Mouse (Mus musculus) CH12.LX (cell line): ENCODE results near the gene Rasgrf2. TPM values are rescaled to one million over a fixed set of nuclear protein-coding genes. Genes with fewer than 3 reads are reported as not detected.

Experiments
- DNase-seq: peaks from one replicate; pipeline ENCODE4 v3.0.0-alpha.2; 2013; ENCODE audit errors: extremely low read depth
- H3K27ac ChIP-seq: 2 replicates; pipeline ENCODE4 v1.5.1; 2012; ENCODE audit warnings: low read depth, mild to moderate bottlenecking, control low read depth, moderate library complexity; ENCODE audit not compliant: insufficient read depth
- H3K27me3 ChIP-seq: replicated peaks from 2 replicates; pipeline ENCODE3; 2012; ENCODE audit warnings: inconsistent platforms
- H3K36me3 ChIP-seq, 2 experiments: replicated peaks in 1 of 2; 2 replicates each; pipeline versions ENCODE3 to v1.6.1; 2012; ENCODE audit warnings: inconsistent platforms in 1 of 2, low read length in 1 of 2, mild to moderate bottlenecking in 1 of 2, mixed read lengths in 1 of 2, moderate library complexity in 1 of 2; ENCODE audit not compliant: control insufficient read depth in 1 of 2, insufficient read depth in 1 of 2
- H3K4me1 ChIP-seq, 2 experiments: 2 replicates each; pipeline ENCODE4 v1.6.1; 2012; ENCODE audit warnings: inconsistent platforms in 1 of 2, moderate library complexity in 1 of 2; ENCODE audit not compliant: insufficient read depth in 2 of 2, control insufficient read depth in 1 of 2
- H3K4me2 ChIP-seq: 2 replicates; pipeline ENCODE4 v1.6.1; 2012; ENCODE audit warnings: low read depth, mild to moderate bottlenecking, control low read depth; ENCODE audit not compliant: poor library complexity, insufficient read depth, severe bottlenecking
- H3K4me3 ChIP-seq, 3 experiments: fragments of 150-350 bp in 1 of 3; sonication (generic) in 1 of 3; replicated peaks in 1 of 3; 2 replicates each; pipeline versions ENCODE3 to v1.5.1; 2011 to 2012; ENCODE audit warnings: low read depth in 2 of 3, low read length in 2 of 3, mild to moderate bottlenecking in 2 of 3, moderate library complexity in 2 of 3, control low read depth in 1 of 3, improper control_type of control experiment in 1 of 3, inconsistent platforms in 1 of 3, mixed read lengths in 1 of 3; ENCODE audit not compliant: poor library complexity in 1 of 3
- H3K79me2 ChIP-seq: replicated peaks from 2 replicates; pipeline ENCODE4 v1.6.1; 2012; ENCODE audit warnings: mild to moderate bottlenecking, moderate library complexity; ENCODE audit not compliant: control insufficient read depth, poor library complexity, insufficient read depth, severe bottlenecking; ENCODE audit errors: extremely low read depth
- H3K9ac ChIP-seq: 2 replicates; pipeline ENCODE4 v1.6.1; 2012; ENCODE audit warnings: low read depth, mild to moderate bottlenecking, control low read depth, moderate library complexity; ENCODE audit not compliant: insufficient read depth
- H3K9me3 ChIP-seq: replicated peaks from 2 replicates; pipeline ENCODE3; 2012; ENCODE audit warnings: low read length, inconsistent platforms, mixed read lengths
- BHLHE40 ChIP-seq: IDR thresholded peaks from 2 replicates; pipeline ENCODE4 v1.6.1; 2011; ENCODE audit warnings: mild to moderate bottlenecking, low read depth, low read length, improper control_type of control experiment
- CHD1 ChIP-seq: IDR thresholded peaks from 2 replicates; pipeline ENCODE4 v1.6.1; 2012; ENCODE audit warnings: low read depth, low read length, improper control_type of control experiment, inconsistent platforms
- CTCF ChIP-seq, 2 experiments: IDR thresholded peaks in 1 of 2; conservative IDR thresholded peaks in 1 of 2; 2 replicates each; pipeline ENCODE4 v1.5.1; 2011 to 2012; ENCODE audit warnings: low read depth in 2 of 2, low read length in 2 of 2, improper control_type of control experiment in 1 of 2, inconsistent platforms in 1 of 2, mild to moderate bottlenecking in 1 of 2, moderate library complexity in 1 of 2
- E2F4 ChIP-seq: IDR thresholded peaks from 2 replicates; pipeline ENCODE4 v1.6.1; 2011; ENCODE audit warnings: low read depth, low read length, improper control_type of control experiment; ENCODE audit not compliant: insufficient replicate concordance
- ELF1 ChIP-seq: IDR thresholded peaks from 2 replicates; pipeline ENCODE4 v1.6.1; 2014; ENCODE audit warnings: low read depth, mild to moderate bottlenecking, inconsistent platforms, low read length, improper control_type of control experiment
- EP300 ChIP-seq: IDR thresholded peaks from 2 replicates; pipeline ENCODE4 v1.6.1; 2011; ENCODE audit warnings: low read length, improper control_type of control experiment
- GABPA ChIP-seq: IDR thresholded peaks from 2 replicates; pipeline ENCODE4 v1.6.1; 2012; ENCODE audit warnings: low read depth, low read length, improper control_type of control experiment, inconsistent platforms; ENCODE audit not compliant: insufficient replicate concordance
- HCFC1 ChIP-seq: IDR thresholded peaks from 2 replicates; pipeline ENCODE4 v1.6.1; 2012; ENCODE audit warnings: low read depth, mild to moderate bottlenecking, inconsistent platforms, low read length, improper control_type of control experiment
- JUN ChIP-seq: IDR thresholded peaks from 2 replicates; pipeline ENCODE4 v1.6.1; 2011; ENCODE audit warnings: low read depth, mild to moderate bottlenecking, low read length, improper control_type of control experiment, moderate library complexity; ENCODE audit not compliant: insufficient read depth
- NRF1 ChIP-seq: IDR thresholded peaks from 2 replicates; pipeline ENCODE4 v1.6.1; 2014; ENCODE audit warnings: low read depth, mild to moderate bottlenecking, inconsistent platforms, low read length, improper control_type of control experiment, moderate library complexity
- PAX5 ChIP-seq: IDR thresholded peaks from 2 replicates; pipeline ENCODE4 v1.6.1; 2012; ENCODE audit warnings: low read length, inconsistent platforms, mixed read lengths
- POLR2A ChIP-seq: IDR thresholded peaks from 2 replicates; pipeline ENCODE4 v1.6.1; 2011; ENCODE audit warnings: low read depth, mild to moderate bottlenecking, improper control_type of control experiment, low read length
- POLR2AphosphoS2 ChIP-seq: IDR thresholded peaks from 2 replicates; pipeline ENCODE4 v1.6.1; 2011; ENCODE audit warnings: low read depth, low read length, improper control_type of control experiment
- RAD21 ChIP-seq: IDR thresholded peaks from 2 replicates; pipeline ENCODE4 v1.6.1; 2011; ENCODE audit warnings: low read depth, mild to moderate bottlenecking, low read length, improper control_type of control experiment, moderate library complexity
- USF1 ChIP-seq: IDR thresholded peaks from 2 replicates; pipeline ENCODE4 v1.6.1; 2014; ENCODE audit warnings: low read depth, mild to moderate bottlenecking, inconsistent platforms, low read length, improper control_type of control experiment
- USF2 ChIP-seq: conservative IDR thresholded peaks from 2 replicates; pipeline ENCODE4 v1.6.1; 2011; ENCODE audit warnings: low read depth, low read length, improper control_type of control experiment
- dilution Hi-C: fragments of 300-500 bp; cut with MboI; formaldehyde crosslinking; loops from 2 replicates; pipeline ENCODE4 v1.14.3; 2020; ENCODE audit warnings: low sequenced_read_pairs; ENCODE audit not compliant: extremely low pct_unique_long_range_greater_than_20kb, extremely low pct_ligation_motif_present
- in situ Hi-C: fragments of 300-500 bp; cut with MboI; formaldehyde crosslinking; loops from 3 replicates; pipeline ENCODE4 v1.14.3; 2019; ENCODE audit warnings: low sequenced_read_pairs, low pct_ligation_motif_present, low pct_unique_long_range_greater_than_20kb, mixed read lengths
- polyA plus RNA-seq: library from polyadenylated mRNA; unstranded; fragments of >175 nt; gene quantifications from 2 replicates; pipeline ENCODE4 v1.2.1, GENCODE M21; 2012; ENCODE audit warnings: low read depth; ENCODE audit not compliant: insufficient read length
- total RNA-seq, 2 experiments: library from RNA; depleted of rRNA; stranded (reverse); fragments of 300-350 nt in 1 of 2; fragments of >200 nt in 1 of 2; gene quantifications; 2 replicates each; pipeline ENCODE4 v1.2.3; 2012 to 2014

The Rasgrf2 gene
- total and polyA plus RNA-seq, 3 experiments: 2.6 to 5.0 (median 4.7) TPM

GRCm38 (mm10) chr13:91921010-91921409 lies 210.4 kb downstream of the Rasgrf2 start:
- Histone ChIP-seq H3K9me3 (no peaks in the 10 kb centered on the region), H3K4me1 (peaks cover 0 to 7% of the 10 kb centered on the region in 2 experiments; a peak in 1 of 4 replicates), H3K36me3 (peaks cover 0 to 30% of the 10 kb centered on the region in 2 experiments), H3K4me3 (no peak overlapping the region), H3K27ac (no peak overlapping the region), H3K4me2 (no peak overlapping the region), H3K79me2 (no peaks in the 10 kb centered on the region), H3K9ac (no peak overlapping the region), H3K27me3 (no peaks in the 10 kb centered on the region)
- in situ Hi-C loops (loop anchor here (25.0 kb wide), 2 partner anchors 416 to 816 kb away; no protein-coding TSS in a partner anchor), dilution Hi-C loops (no loop called here)
- peak; percentile 18; the same call in 1 of the 2 replicates for TF ChIP-seq USF2
- TF ChIP-seq USF1: peak; percentile 29
- no peak for TF ChIP-seq GABPA
- peak; percentile 9 for DNase-seq

- H3K4me2 ChIP-seq: no peak overlapping the region
- H3K9ac ChIP-seq: no peak overlapping the region
- no peaks in the 10 kb centered on the region for H3K27me3 ChIP-seq
- no peak overlapping the region for H3K27ac ChIP-seq
- no peak overlapping the region for H3K4me3 ChIP-seq
- no peaks in the 10 kb centered on the region for H3K79me2 ChIP-seq
- no peaks in the 10 kb centered on the region for H3K9me3 ChIP-seq
- no peak for DNase-seq
- dilution Hi-C loops (no loop called here), in situ Hi-C loops (loop anchor here (25.0 kb wide), 2 partner anchors 419 to 819 kb away; no protein-coding TSS in a partner anchor)
- TF ChIP-seq EP300 (no peak), CHD1 (no peak), JUN (no peak), NRF1 (no peak), CTCF (conservative IDR thresholded peaks at IDR 0.05 in 1 of 2, IDR thresholded peaks at IDR 0.05 in 1 of 2; ENCODE audit: low read depth in 2 of 2, low read length in 2 of 2) (no peak), BHLHE40 (no peak), PAX5 (no peak), GABPA (no peak), E2F4 (no peak), ELF1 (no peak), POLR2A (no peak), RAD21 (no peak), HCFC1 (no peak), USF2 (no peak), POLR2AphosphoS2 (no peak)
- H3K4me1 ChIP-seq: peaks cover 0 to 12% of the 10 kb centered on the region in 2 experiments; a peak in 2 of 4 replicates
- peaks cover 0 to 34% of the 10 kb centered on the region in 2 experiments for H3K36me3 ChIP-seq
These were observed 212.7 kb downstream of the Rasgrf2 start for GRCm38 (mm10) chr13:91918764-91919163.
